Mouse (Mus musculus) limb, embryonic 14.5 days (tissue): ENCODE results near the gene Alpl. TPM values are rescaled to one million over a fixed set of nuclear protein-coding genes. Genes with fewer than 3 reads are reported as not detected.

Experiments used
- ATAC-seq: fragments of 200-750 bp; cut with Nextera tagmentation; 2 replicates; pipeline ENCODE4 v1.8.0; 2017; ENCODE audit warnings: low read depth, moderate number of reproducible peaks, moderate TSS enrichment; ENCODE audit not compliant: low FRiP score
- DNase-seq: peaks from one replicate; pipeline ENCODE4 v3.0.0-alpha.2; 2015; ENCODE audit warnings: low spot score
- H3K27ac ChIP-seq: fragments of 300-500 bp; sonication (generic); replicated peaks from 2 replicates; pipeline ENCODE4 v1.5.1; 2014; ENCODE audit warnings: low read depth, mild to moderate bottlenecking, low read length, moderate library complexity, mixed read lengths
- H3K27me3 ChIP-seq: fragments of 300-500 bp; sonication (generic); 2 replicates; pipeline ENCODE4 v1.6.1; 2014; ENCODE audit warnings: low read length, mixed read lengths; ENCODE audit not compliant: control insufficient read depth, insufficient read depth
- H3K36me3 ChIP-seq: fragments of 300-500 bp; sonication (generic); 2 replicates; pipeline ENCODE4 v1.6.1; 2014; ENCODE audit warnings: mild to moderate bottlenecking, low read length, moderate library complexity, mixed read lengths; ENCODE audit not compliant: control insufficient read depth, insufficient read depth
- H3K4me1 ChIP-seq: fragments of 300-500 bp; sonication (generic); 2 replicates; pipeline ENCODE4 v1.6.1; 2014; ENCODE audit warnings: antibody characterized with exemption, low read length, mixed read lengths; ENCODE audit not compliant: control insufficient read depth, insufficient read depth
- H3K4me2 ChIP-seq: fragments of 300-500 bp; sonication (generic); replicated peaks from 2 replicates; pipeline ENCODE4 v1.6.1; 2014; ENCODE audit warnings: low read depth, mild to moderate bottlenecking, low read length, moderate library complexity; ENCODE audit not compliant: severe bottlenecking
- H3K4me3 ChIP-seq: fragments of 300-500 bp; sonication (generic); replicated peaks from 2 replicates; pipeline ENCODE4 v1.5.1; 2014; ENCODE audit warnings: low read length
- H3K9ac ChIP-seq: fragments of 300-500 bp; sonication (generic); 2 replicates; pipeline ENCODE4 v1.6.1; 2014; ENCODE audit warnings: mild to moderate bottlenecking, low read depth, low read length, moderate library complexity; ENCODE audit not compliant: severe bottlenecking
- H3K9me3 ChIP-seq: fragments of 300-500 bp; sonication (generic); 2 replicates; pipeline ENCODE4 v1.6.1; 2016; ENCODE audit warnings: low read length; ENCODE audit not compliant: control insufficient read depth
- POLR2A ChIP-seq: fragments of 200-500 bp; IDR thresholded peaks from 2 replicates; pipeline ENCODE4 v1.8.0; 2012; ENCODE audit warnings: inconsistent platforms, mild to moderate bottlenecking, moderate library complexity, borderline replicate concordance; ENCODE audit not compliant: insufficient read depth, insufficient read length; ENCODE audit errors: extremely low read depth
- WGBS: fragments of 180-500 bp; shearing (Covaris S2); extraction: QIAGEN DNeasy Blood & Tissue Kit; methylation state at CpG from one replicate; pipeline ENCODE4 v1.1.7; 2014; 5-methylcytosine and 5-hydroxymethylcytosine counted together
- polyA plus RNA-seq, 2 experiments: library from polyadenylated mRNA; depleted of rRNA in 1 of 2; stranded (reverse) in 1 of 2; unstranded in 1 of 2; fragments of >200 nt; fragmentation: Nextera tagmentation in 1 of 2; extraction: Ambion mirVana in 1 of 2; gene quantifications; 2 replicates each; pipeline versions ENCODE4 v1.2.1 to v1.2.3; 2012 to 2014

Alpl gene
- polyA plus RNA-seq, 2 experiments: 28.0 to 31.4 TPM

DNA sequence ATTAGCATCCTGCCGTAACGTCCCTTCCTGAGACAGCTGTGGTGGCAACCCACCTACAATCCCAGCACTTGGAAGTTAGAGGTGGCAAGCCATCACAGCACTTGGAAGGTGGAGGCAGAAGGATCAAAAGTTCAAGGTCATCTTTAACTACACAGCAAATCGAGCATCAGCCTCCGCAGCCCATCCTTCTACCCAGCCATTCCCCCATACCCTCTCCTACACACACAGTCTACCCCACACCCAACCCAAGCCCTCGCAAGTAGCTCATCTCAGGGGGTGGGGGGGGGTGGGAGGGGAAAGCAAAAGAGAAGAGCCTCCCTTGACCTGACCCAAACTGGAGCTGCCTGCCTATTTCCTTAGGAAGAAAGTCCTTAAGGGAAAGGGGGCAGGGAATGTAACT lies 40.6 kb upstream of the Alpl start:
- ATAC-seq: no peak

DNA sequence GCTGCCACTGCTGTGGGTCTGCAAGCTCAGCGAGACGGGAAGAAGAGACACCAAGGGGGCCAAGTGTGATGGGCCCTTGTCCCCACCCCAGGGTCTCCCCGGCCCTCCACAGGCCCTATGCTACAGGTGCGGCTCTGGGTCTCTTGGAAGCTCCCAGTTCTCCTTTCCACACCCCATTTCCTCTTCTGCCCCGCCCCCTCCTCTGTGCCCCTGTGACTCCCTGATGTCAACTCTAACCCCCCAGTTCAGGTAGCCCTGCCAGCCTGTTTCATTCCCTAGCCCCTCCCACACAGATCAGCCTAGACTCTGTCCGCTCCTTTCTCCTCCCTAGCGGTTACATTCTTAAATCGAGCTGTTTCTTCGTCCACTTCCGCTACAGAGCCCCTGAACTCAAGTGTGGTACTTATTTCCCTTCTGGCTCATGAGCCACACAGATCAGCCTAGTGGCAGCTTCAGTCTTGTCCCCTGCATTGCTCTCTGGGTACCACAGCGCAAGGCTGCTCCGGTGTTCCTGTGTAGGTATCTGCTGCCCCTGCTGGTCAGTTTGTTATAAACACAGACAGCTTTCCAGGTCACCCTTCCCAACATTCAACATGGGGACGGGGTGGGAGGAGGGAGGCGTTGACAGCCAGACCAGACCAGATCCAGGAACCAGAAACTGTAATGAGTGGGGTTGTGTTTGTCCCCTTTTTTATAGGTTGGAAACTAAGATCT lies 39.6 kb upstream of the Alpl start:
- Histone ChIP-seq H3K4me3 (no peak overlapping the region), H3K27me3 (no peaks in the 10 kb centered on the region), H3K9ac (no peak overlapping the region), H3K27ac (no peak overlapping the region), H3K4me1 (peaks cover 4% of the 10 kb centered on the region; the same call in 1 of the 2 replicates), H3K36me3 (no peaks in the 10 kb centered on the region), H3K9me3 (no peaks in the 10 kb centered on the region), H3K4me2 (peak overlapping the region; percentile 41)
- ATAC-seq: peak; percentile 89
- no peak for TF ChIP-seq POLR2A
- 4% methylated on average over 11 of the region's 14 CpGs for WGBS
- peak; percentile 84 for DNase-seq

More for the DNA sequence above, 40.6 kb upstream of the Alpl start:
- Histone ChIP-seq H3K4me2 (no peak overlapping the region), H3K9ac (no peak overlapping the region), H3K27ac (no peak overlapping the region), H3K27me3 (no peaks in the 10 kb centered on the region), H3K9me3 (no peaks in the 10 kb centered on the region), H3K36me3 (no peaks in the 10 kb centered on the region), H3K4me1 (peaks cover 4% of the 10 kb centered on the region; the same call in 1 of the 2 replicates), H3K4me3 (no peak overlapping the region)
- DNase-seq: no peak
- no peak for TF ChIP-seq POLR2A
- 86% methylated on average over 5 of the region's 5 CpGs for WGBS

DNA sequence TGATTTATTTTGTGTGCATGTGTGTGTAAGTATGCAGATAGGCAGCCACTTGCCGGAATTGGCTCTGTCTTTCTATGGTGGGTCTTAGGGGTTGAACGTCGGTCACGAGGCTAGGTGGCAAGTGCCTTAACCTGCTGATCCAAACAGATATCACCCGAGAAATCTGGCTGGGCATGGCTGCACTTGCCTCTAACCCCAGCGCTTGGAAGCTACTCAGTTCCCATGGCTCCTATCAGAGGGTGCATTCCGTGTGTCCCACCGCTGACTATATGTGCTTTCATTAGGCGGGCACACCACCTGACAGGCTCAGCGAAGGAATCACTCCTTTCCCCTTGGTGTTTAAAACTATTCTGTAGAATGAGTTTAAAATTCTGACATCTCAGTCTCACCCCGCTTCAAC lies 35.4 kb upstream of the Alpl start:
- Histone ChIP-seq H3K36me3 (no peaks in the 10 kb centered on the region), H3K4me3 (no peak overlapping the region), H3K9me3 (no peaks in the 10 kb centered on the region), H3K27me3 (peaks cover 6% of the 10 kb centered on the region), H3K27ac (no peak overlapping the region), H3K9ac (no peak overlapping the region), H3K4me2 (no peak overlapping the region), H3K4me1 (peaks cover 4% of the 10 kb centered on the region; the same call in 1 of the 2 replicates)
- 78% methylated on average over 11 of the region's 11 CpGs for WGBS
- DNase-seq: no peak
- ATAC-seq: no peak
- no peak for TF ChIP-seq POLR2A

GRCm38 (mm10) chr4:137830380-137830779 lies 34.2 kb upstream of the Alpl start:
- Histone ChIP-seq H3K27ac (no peak overlapping the region), H3K4me3 (no peak overlapping the region), H3K27me3 (peaks cover 6% of the 10 kb centered on the region), H3K9me3 (no peaks in the 10 kb centered on the region), H3K4me2 (no peak overlapping the region), H3K9ac (no peak overlapping the region), H3K4me1 (no peaks in the 10 kb centered on the region), H3K36me3 (no peaks in the 10 kb centered on the region)
- ATAC-seq (no peak), DNase-seq (no peak)
- no peak for TF ChIP-seq POLR2A
- 7% methylated on average over 6 of the region's 6 CpGs for WGBS

DNA sequence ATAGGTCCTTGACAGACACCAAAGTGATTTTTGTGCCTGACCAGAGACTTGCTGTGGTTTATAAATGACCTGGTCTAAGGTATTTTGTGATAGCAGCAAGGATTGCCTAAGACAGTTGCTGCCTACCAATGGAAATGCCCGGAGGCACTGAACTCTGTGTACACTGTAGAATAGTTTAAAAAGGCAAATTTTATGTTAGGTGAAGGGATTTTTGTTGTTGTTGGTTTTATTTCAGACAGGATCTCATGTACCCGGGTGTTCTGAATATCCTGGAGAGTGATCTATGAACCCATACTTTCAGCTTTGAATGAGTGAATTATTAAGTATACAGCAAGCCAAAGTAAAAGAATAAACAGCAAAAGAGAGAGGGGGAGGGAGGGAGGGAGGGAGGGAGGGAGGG lies 28.7 kb upstream of the Alpl start:
- peaks cover 6% of the 10 kb centered on the region; the same call in 1 of the 2 replicates for H3K27me3 ChIP-seq
- H3K4me1 ChIP-seq: no peaks in the 10 kb centered on the region
- no peaks in the 10 kb centered on the region for H3K36me3 ChIP-seq
- WGBS: 86% methylated on average over 2 of the region's 2 CpGs
- no peak overlapping the region for H3K4me3 ChIP-seq
- no peaks in the 10 kb centered on the region for H3K9me3 ChIP-seq
- TF ChIP-seq POLR2A: no peak
- H3K9ac ChIP-seq: no peak overlapping the region
- no peak overlapping the region for H3K4me2 ChIP-seq
- ATAC-seq (no peak), DNase-seq (no peak)
- H3K27ac ChIP-seq: no peak overlapping the region
